Mouse (Mus musculus) testis, adult 2 months (tissue): ENCODE measurements at regions not wholly inside any gene's neighbourhood (a gene's known extent, or its start where the extent isn't known, plus 50 kb on each side); places are given as distances from the start of the nearest gene placed in this dataset.

ENCODE experiments used
- H3K27ac ChIP-seq: fragments of 200-500 bp; 2 replicates; pipeline ENCODE4 v1.5.1; 2012; ENCODE audit warnings: low read depth, low read length; ENCODE audit not compliant: control insufficient read depth, insufficient read depth
- H3K27me3 ChIP-seq: fragments of 200-500 bp; 2 replicates; pipeline ENCODE4 v1.6.1; 2012; ENCODE audit warnings: mild to moderate bottlenecking, low read length, moderate library complexity; ENCODE audit not compliant: control insufficient read depth, insufficient read depth
- H3K36me3 ChIP-seq: fragments of 200-500 bp; 2 replicates; pipeline ENCODE4 v1.6.1; 2012; ENCODE audit warnings: mild to moderate bottlenecking, low read length; ENCODE audit not compliant: control insufficient read depth, insufficient read depth
- H3K4me1 ChIP-seq: fragments of 200-500 bp; 2 replicates; pipeline ENCODE4 v1.6.1; 2012; ENCODE audit warnings: low read length; ENCODE audit not compliant: control insufficient read depth, insufficient read depth
- H3K4me3 ChIP-seq: fragments of 200-500 bp; 2 replicates; pipeline ENCODE4 v1.5.1; 2012; ENCODE audit warnings: low read depth, mild to moderate bottlenecking, low read length, moderate library complexity, mixed read lengths; ENCODE audit not compliant: control insufficient read depth
- CTCF ChIP-seq: fragments of 200-500 bp; IDR thresholded peaks from 2 replicates; pipeline ENCODE4 v1.5.1; 2012; ENCODE audit warnings: low read depth, mild to moderate bottlenecking, inconsistent platforms, low read length, moderate library complexity; ENCODE audit not compliant: control insufficient read depth, insufficient read depth, insufficient replicate concordance
- POLR2A ChIP-seq: fragments of 200-500 bp; IDR thresholded peaks from 2 replicates; pipeline ENCODE4 v1.6.1; 2012; ENCODE audit warnings: low read depth, mild to moderate bottlenecking, inconsistent platforms, low read length, moderate library complexity; ENCODE audit not compliant: control insufficient read depth

GRCm38 (mm10) chr11:111953421-111953820 lies 828.6 kb upstream of the Sox9 start:
- Histone ChIP-seq H3K4me1 (no peaks in the 10 kb centered on the region), H3K4me3 (no peak overlapping the region), H3K27ac (no peak overlapping the region), H3K36me3 (no peaks in the 10 kb centered on the region), H3K27me3 (no peaks in the 10 kb centered on the region)
- TF ChIP-seq POLR2A (no peak), CTCF (no peak)

GRCm38 (mm10) chr11:111957721-111958287 lies 824.2 kb upstream of the Sox9 start:
- Histone ChIP-seq H3K36me3 (no peaks in the 10 kb centered on the region), H3K27ac (no peak overlapping the region), H3K27me3 (no peaks in the 10 kb centered on the region), H3K4me1 (no peaks in the 10 kb centered on the region), H3K4me3 (no peak overlapping the region)
- TF ChIP-seq CTCF (no peak), POLR2A (no peak)

- Histone ChIP-seq H3K27me3 (no peaks in the 10 kb centered on the region), H3K4me3 (no peak overlapping the region), H3K36me3 (no peaks in the 10 kb centered on the region), H3K27ac (no peak overlapping the region), H3K4me1 (no peaks in the 10 kb centered on the region)
- TF ChIP-seq CTCF, result no peak
- no peak for TF ChIP-seq POLR2A
These were observed 820.8 kb upstream of the Sox9 start for GRCm38 (mm10) chr11:111961047-111961837.

GRCm38 (mm10) chr11:111961846-111962245 lies 820.2 kb upstream of the Sox9 start:
- no peak for TF ChIP-seq CTCF
- TF ChIP-seq POLR2A, result no peak
- no peaks in the 10 kb centered on the region for H3K36me3 ChIP-seq
- H3K4me3 ChIP-seq, result no peak overlapping the region
- H3K27me3 ChIP-seq, result no peaks in the 10 kb centered on the region
- H3K27ac ChIP-seq, result no peak overlapping the region
- no peaks in the 10 kb centered on the region for H3K4me1 ChIP-seq

- Histone ChIP-seq H3K27me3 (no peaks in the 10 kb centered on the region), H3K4me3 (no peak overlapping the region), H3K27ac (no peak overlapping the region), H3K36me3 (no peaks in the 10 kb centered on the region), H3K4me1 (no peaks in the 10 kb centered on the region)
- TF ChIP-seq POLR2A, result no peak
- no peak for TF ChIP-seq CTCF
These were observed 818.0 kb upstream of the Sox9 start for GRCm38 (mm10) chr11:111964066-111964465.

- Histone ChIP-seq H3K4me3 (no peak overlapping the region), H3K27ac (no peak overlapping the region), H3K4me1 (no peaks in the 10 kb centered on the region), H3K36me3 (no peaks in the 10 kb centered on the region), H3K27me3 (no peaks in the 10 kb centered on the region)
- no peak for TF ChIP-seq POLR2A
- no peak for TF ChIP-seq CTCF
These were observed 815.6 kb upstream of the Sox9 start for GRCm38 (mm10) chr11:111966401-111966800.

- Histone ChIP-seq H3K27me3 (no peaks in the 10 kb centered on the region), H3K27ac (no peak overlapping the region), H3K4me1 (no peaks in the 10 kb centered on the region), H3K4me3 (no peak overlapping the region), H3K36me3 (no peaks in the 10 kb centered on the region)
- TF ChIP-seq POLR2A (no peak), CTCF (no peak)
These were observed 811.0 kb upstream of the Sox9 start for GRCm38 (mm10) chr11:111971001-111971400.

- Histone ChIP-seq H3K27ac (no peak overlapping the region), H3K27me3 (no peaks in the 10 kb centered on the region)
- TF ChIP-seq CTCF, result no peak
- no peak for TF ChIP-seq POLR2A
These were observed 803.4 kb upstream of the Sox9 start for GRCm38 (mm10) chr11:111978667-111979066.

More at GRCm38 (mm10) chr11:111978667-111979066, 803.4 kb upstream of the Sox9 start:
- no peak overlapping the region for H3K4me3 ChIP-seq
- no peaks in the 10 kb centered on the region for H3K36me3 ChIP-seq
- H3K4me1 ChIP-seq, result no peaks in the 10 kb centered on the region
